Mouse (Mus musculus) liver, embryonic 14.5 days (tissue): Measurements from ENCODE around the gene Sclt1. TPM values are rescaled to one million over a fixed set of nuclear protein-coding genes. Genes with fewer than 3 reads are reported as not detected.

ENCODE experiments used
- ATAC-seq: fragments of 200-750 bp; cut with Nextera tagmentation; 2 replicates; pipeline ENCODE4 v1.8.0; 2017; ENCODE audit warnings: moderate number of reproducible peaks, mild to moderate bottlenecking, moderate library complexity; ENCODE audit not compliant: insufficient read depth
- DNase-seq, 3 experiments: peaks; one replicate each; pipeline ENCODE4 v3.0.0-alpha.2; 2012 to 2013; ENCODE audit warnings: low read depth in 3 of 3, low spot score in 3 of 3
- H3K27ac ChIP-seq: fragments of 300-500 bp; sonication (generic); 2 replicates; pipeline ENCODE4 v1.5.1; 2014; ENCODE audit warnings: moderate library complexity, mild to moderate bottlenecking, control low read depth, inconsistent platforms
- H3K27me3 ChIP-seq: fragments of 300-500 bp; sonication (generic); 2 replicates; pipeline ENCODE4 v1.6.1; 2014; ENCODE audit warnings: mild to moderate bottlenecking, low read length, moderate library complexity; ENCODE audit not compliant: control insufficient read depth, insufficient read depth
- H3K36me3 ChIP-seq: fragments of 300-500 bp; sonication (generic); replicated peaks from 2 replicates; pipeline ENCODE4 v1.6.1; 2014; ENCODE audit warnings: low read depth; ENCODE audit not compliant: control insufficient read depth, insufficient read depth
- H3K4me1 ChIP-seq, 2 experiments: fragments of 200-500 bp in 1 of 2; fragments of 300-500 bp in 1 of 2; sonication (generic) in 1 of 2; replicated peaks; 2 replicates each; pipeline ENCODE4 v1.6.1; 2012 to 2014; ENCODE audit warnings: antibody characterized with exemption in 1 of 2, inconsistent platforms in 1 of 2, low read length in 1 of 2; ENCODE audit not compliant: control insufficient read depth in 2 of 2, insufficient read depth in 2 of 2
- H3K4me2 ChIP-seq: fragments of 300-500 bp; sonication (generic); 2 replicates; pipeline ENCODE4 v1.6.1; 2014; ENCODE audit warnings: low read depth, mild to moderate bottlenecking, control low read depth, moderate library complexity
- H3K4me3 ChIP-seq, 2 experiments: fragments of 200-500 bp in 1 of 2; fragments of 300-500 bp in 1 of 2; sonication (generic) in 1 of 2; 2 replicates each; pipeline ENCODE4 v1.5.1; 2012 to 2014; ENCODE audit warnings: low read depth in 2 of 2, low read length in 2 of 2, mild to moderate bottlenecking in 2 of 2, control low read depth in 1 of 2, inconsistent platforms in 1 of 2, moderate library complexity in 1 of 2; ENCODE audit not compliant: insufficient read depth in 1 of 2
- H3K9ac ChIP-seq: fragments of 300-500 bp; sonication (generic); replicated peaks from 2 replicates; pipeline ENCODE4 v1.6.1; 2014; ENCODE audit warnings: mild to moderate bottlenecking, control low read depth, moderate library complexity
- H3K9me3 ChIP-seq: fragments of 300-500 bp; sonication (generic); 2 replicates; pipeline ENCODE4 v1.6.1; 2016; ENCODE audit warnings: low read length, mixed read lengths; ENCODE audit not compliant: control insufficient read depth
- CTCF ChIP-seq: IDR thresholded peaks from 2 replicates; pipeline ENCODE4 v1.5.1; 2016; ENCODE audit warnings: antibody characterized with exemption, low read depth, control low read depth
- EP300 ChIP-seq: IDR thresholded peaks from 2 replicates; pipeline ENCODE4 v1.6.1; 2016; ENCODE audit warnings: antibody characterized with exemption, low read depth
- WGBS: fragments of 180-500 bp; shearing (Covaris S2); extraction: QIAGEN DNeasy Blood & Tissue Kit; methylation state at CpG from one replicate; pipeline ENCODE4 v1.1.7; 2014; ENCODE audit not compliant: insufficient replicate concordance; 5-methylcytosine and 5-hydroxymethylcytosine counted together
- polyA plus RNA-seq, 2 experiments: library from polyadenylated mRNA; depleted of rRNA in 1 of 2; stranded (reverse) in 1 of 2; unstranded in 1 of 2; fragments of >200 nt; fragmentation: Nextera tagmentation in 1 of 2; extraction: Ambion mirVana in 1 of 2; gene quantifications; 2 replicates each; pipeline versions ENCODE4 v1.2.1 to v1.2.3; 2012 to 2014

Sclt1 gene
- polyA plus RNA-seq, 2 experiments = 3.0 to 6.0 TPM

GRCm38 (mm10) chr3:41591651-41592170 is 150.6 kb downstream of the Sclt1 start:
- H3K36me3 ChIP-seq = peaks cover 41% of the 10 kb centered on the region
- H3K4me3 ChIP-seq = no peak overlapping the region
- DNase-seq = no peak
- H3K9ac ChIP-seq = no peak overlapping the region
- no peak for TF ChIP-seq CTCF
- no peak for TF ChIP-seq EP300
- no peak for ATAC-seq
- no peak overlapping the region for H3K27ac ChIP-seq
- WGBS = 86% methylated on average over 14 of the region's 14 CpGs
- H3K9me3 ChIP-seq = no peaks in the 10 kb centered on the region
- peaks cover 0 to 4% of the 10 kb centered on the region in 2 experiments; a peak in 1 of 4 replicates for H3K4me1 ChIP-seq
- no peaks in the 10 kb centered on the region for H3K27me3 ChIP-seq
- no peak overlapping the region for H3K4me2 ChIP-seq

- no peak for TF ChIP-seq CTCF
- no peak for TF ChIP-seq EP300
- Histone ChIP-seq H3K9me3 (no peaks in the 10 kb centered on the region), H3K27ac (no peak overlapping the region), H3K36me3 (peaks cover 33% of the 10 kb centered on the region), H3K4me2 (no peak overlapping the region), H3K9ac (no peak overlapping the region), H3K27me3 (no peaks in the 10 kb centered on the region), H3K4me1 (peaks cover 0 to 4% of the 10 kb centered on the region in 2 experiments; a peak in 1 of 4 replicates), H3K4me3 (no peak overlapping the region)
- WGBS = 78% methylated on average over 20 of the region's 20 CpGs
- ATAC-seq (peak; percentile 43), DNase-seq (no peak)
Measured at GRCm38 (mm10) chr3:41590695-41591559, 151.4 kb downstream of the Sclt1 start.

- no peak for DNase-seq
- Histone ChIP-seq H3K9ac (no peak overlapping the region), H3K9me3 (no peaks in the 10 kb centered on the region), H3K4me3 (no peak overlapping the region), H3K27ac (no peak overlapping the region), H3K4me1 (peaks cover 0 to 4% of the 10 kb centered on the region in 2 experiments; a peak in 1 of 4 replicates), H3K4me2 (no peak overlapping the region), H3K36me3 (peaks cover 27% of the 10 kb centered on the region), H3K27me3 (no peaks in the 10 kb centered on the region)
- no peak for ATAC-seq
- WGBS = 85% methylated on average over 4 of the region's 4 CpGs
- TF ChIP-seq CTCF (no peak), EP300 (no peak)
Measured at GRCm38 (mm10) chr3:41589988-41590387, 152.3 kb downstream of the Sclt1 start.

- Histone ChIP-seq H3K4me3 (no peak overlapping the region), H3K27me3 (no peaks in the 10 kb centered on the region), H3K27ac (no peak overlapping the region), H3K4me1 (peaks cover 0 to 4% of the 10 kb centered on the region in 2 experiments; a peak in 1 of 4 replicates), H3K9me3 (no peaks in the 10 kb centered on the region), H3K4me2 (no peak overlapping the region), H3K9ac (no peak overlapping the region), H3K36me3 (peaks cover 25% of the 10 kb centered on the region)
- ATAC-seq = no peak
- 88% methylated on average over 19 of the region's 19 CpGs for WGBS
- TF ChIP-seq CTCF (no peak), EP300 (no peak)
- DNase-seq = no peak
Measured at GRCm38 (mm10) chr3:41589246-41589914, 152.9 kb downstream of the Sclt1 start.

- peaks cover 0 to 4% of the 10 kb centered on the region in 2 experiments; a peak in 1 of 4 replicates for H3K4me1 ChIP-seq
- H3K9me3 ChIP-seq = no peaks in the 10 kb centered on the region
- TF ChIP-seq EP300 (no peak), CTCF (no peak)
- H3K36me3 ChIP-seq = peaks cover 16% of the 10 kb centered on the region
- H3K4me2 ChIP-seq = no peak overlapping the region
- H3K9ac ChIP-seq = no peak overlapping the region
- ATAC-seq (no peak), DNase-seq (no peak)
- no peak overlapping the region for H3K27ac ChIP-seq
- no peaks in the 10 kb centered on the region for H3K27me3 ChIP-seq
- WGBS = 70% methylated on average over 8 of the region's 8 CpGs
- H3K4me3 ChIP-seq = no peak overlapping the region
Measured at GRCm38 (mm10) chr3:41588495-41588894, 153.8 kb downstream of the Sclt1 start.
